Comparison of ENCODE assay signal across 11 mouse cellular contexts in genomic region chr14:16173292-16173691, GRCm38 (mm10).
DNase-seq lines count a peak whose midpoint lies in the region; ATAC-seq and TF ChIP-seq lines count a peak whose summit lies in the region.
"Had no signal": no experiment of that assay in that cellular context is flagged by ENCODE, and none has a peak within 500 bp of the region (broad histone marks: within the 10 kb centered on the region; RNA-seq: fewer than 3 reads in every experiment).

No protein-coding gene starts in this region.

- H3K9ac ChIP-seq in lung, postnatal 0 days (replicated peaks; ENCODE audit: low read depth) = no peak overlapping the region
- no peak overlapping the region for H3K9ac ChIP-seq in forebrain, embryonic 12.5 days
- H3K9ac ChIP-seq: limb, embryonic 13.5 days had no signal

- TF ChIP-seq CTCF in lung, postnatal 0 days (IDR thresholded peaks at IDR 0.05) = no peak

- H3K4me1 ChIP-seq in lung, postnatal 0 days (ENCODE audit: insufficient read depth, low read depth, low read length) = no peaks in the 10 kb centered on the region
- H3K4me1 ChIP-seq in forebrain, embryonic 12.5 days = no peaks in the 10 kb centered on the region
- H3K4me1 ChIP-seq: limb, embryonic 13.5 days had no signal

- H3K4me2 ChIP-seq in lung, postnatal 0 days (replicated peaks; ENCODE audit: low read depth, low read length) = no peak overlapping the region
- no peak overlapping the region for H3K4me2 ChIP-seq in forebrain, embryonic 12.5 days
- H3K4me2 ChIP-seq: limb, embryonic 13.5 days had no signal

- WGBS in lung, postnatal 0 days = 48% methylated on average over 3 of the region's 3 CpGs
- 85% methylated on average over 3 of the region's 3 CpGs for WGBS in forebrain, embryonic 12.5 days

- H3K27me3 ChIP-seq in lung, postnatal 0 days (replicated peaks; ENCODE audit: insufficient read depth, low read length) = no peaks in the 10 kb centered on the region
- no peaks in the 10 kb centered on the region for H3K27me3 ChIP-seq in forebrain, embryonic 12.5 days
- H3K27me3 ChIP-seq: limb, embryonic 13.5 days had no signal

- ATAC-seq in lung, postnatal 0 days = no peak
- ATAC-seq in granulocyte monocyte progenitor cell, adult 5-6 weeks (replicated peaks; ENCODE audit: poor library complexity, severe bottlenecking) = peak; percentile 76
- ATAC-seq in erythroid progenitor cell, adult 5-6 weeks (replicated peaks; ENCODE audit: low FRiP score, poor library complexity, severe bottlenecking) = no peak
- ATAC-seq in forebrain, embryonic 12.5 days (ENCODE audit: low FRiP score) = no peak
- ATAC-seq: hindbrain, postnatal 0 days had no signal

- peak; percentile 3 to 11 for DNase-seq in lung, adult 18-20 months
- no peak for DNase-seq in lung, postnatal 0 days (ENCODE audit: low spot score)
- peak; percentile 41 for DNase-seq in spleen, adult 12 weeks (ENCODE audit: low spot score)
- DNase-seq in cerebellum, postnatal 14 days = no peak
- DNase-seq: cerebellum, adult 9-10 months; gastrocnemius, adult 2 months had no signal

- no peak overlapping the region for H3K27ac ChIP-seq in lung, postnatal 0 days (ENCODE audit: low read length)
- H3K27ac ChIP-seq in forebrain, embryonic 12.5 days = no peak overlapping the region
- H3K27ac ChIP-seq: gastrocnemius, adult 2 months; hindbrain, postnatal 0 days; limb, embryonic 13.5 days had no signal

- no peak for TF ChIP-seq EP300 in lung, postnatal 0 days (IDR thresholded peaks at IDR 0.05)

- H3K4me3 ChIP-seq in lung, postnatal 0 days (ENCODE audit: low read depth, low read length) = no peak overlapping the region
- H3K4me3 ChIP-seq in forebrain, embryonic 12.5 days (replicated peaks) = no peak overlapping the region
- H3K4me3 ChIP-seq: gastrocnemius, adult 2 months; limb, embryonic 13.5 days had no signal

- no peaks in the 10 kb centered on the region for H3K9me3 ChIP-seq in lung, postnatal 0 days (ENCODE audit: low read length)
- H3K9me3 ChIP-seq in forebrain, embryonic 12.5 days = no peaks in the 10 kb centered on the region
- H3K9me3 ChIP-seq: limb, embryonic 13.5 days had no signal

- no peaks in the 10 kb centered on the region for H3K36me3 ChIP-seq in lung, postnatal 0 days (ENCODE audit: insufficient read depth, low read length)
- no peaks in the 10 kb centered on the region for H3K36me3 ChIP-seq in forebrain, embryonic 12.5 days (replicated peaks)
- H3K36me3 ChIP-seq: limb, embryonic 13.5 days had no signal

Comparison
In these comparisons a context has a peak if more than half of its experiments do, and no peak if none do; other contexts are left out.
1. DNase-seq: peak in lung, adult 18-20 months (2 of 2) and spleen, adult 12 weeks (single experiment); none in lung, postnatal 0 days (single experiment) and cerebellum, postnatal 14 days (0 of 2).